Mouse (Mus musculus): ENCODE data around the gene Wdr92. TPM values are rescaled to one million over a fixed set of nuclear protein-coding genes. Genes with fewer than 3 reads are reported as not detected.

Wdr92 gene
- 22.8 and 27.6 TPM in 2 replicates for polyA plus RNA-seq (2016; fragmentation: Nextera tagmentation; extraction: Ambion mirVana)

- Histone ChIP-seq H3K36me3 (peaks cover 6% of the 10 kb centered on the region; the same call in 1 of the 2 replicates), H3K9me3 (no peaks in the 10 kb centered on the region), H3K4me3 (no peak within 1 kb of the TSS), H3K4me1 (no peaks in the 10 kb centered on the region), H3K27ac (no peak within 1 kb of the TSS), H3K27me3 (ENCODE audit: insufficient read depth, poor library complexity, severe bottlenecking) (no peaks in the 10 kb centered on the region)
- WGBS: 93% methylated on average over 3 of the region's 3 CpGs
- DNase-seq (ENCODE audit: low spot score): no peak
These were observed at the start of gene Wdr92 for GRCm38 (mm10) chr11:17181807-17182206. Wdr92 (plus strand) TSS chr11:17182107.

GRCm38 (mm10) chr11:17135638-17136037 lies 46.3 kb upstream of the Wdr92 start:
- 28% methylated on average over 6 of the region's 6 CpGs for WGBS

GRCm38 (mm10) chr11:17138306-17139033 lies 43.4 kb upstream of the Wdr92 start:
- 60% methylated on average over 6 of the region's 6 CpGs for WGBS
- no peaks in the 10 kb centered on the region for H3K4me1 ChIP-seq

More at GRCm38 (mm10) chr11:17135638-17136037, 46.3 kb upstream of the Wdr92 start:
- Histone ChIP-seq H3K4me3 (no peak overlapping the region), H3K27me3 (ENCODE audit: insufficient read depth, poor library complexity, severe bottlenecking) (no peaks in the 10 kb centered on the region), H3K27ac (no peak overlapping the region), H3K36me3 (no peaks in the 10 kb centered on the region), H3K4me1 (no peaks in the 10 kb centered on the region), H3K9me3 (no peaks in the 10 kb centered on the region)
- no peak for DNase-seq (ENCODE audit: low spot score)

GRCm38 (mm10) chr11:17158858-17159737 lies 22.8 kb upstream of the Wdr92 start, which contains the start of gene Ppp3r1:
Ppp3r1 (plus strand) TSS chr11:17159263.
- no peaks in the 10 kb centered on the region for H3K9me3 ChIP-seq

More at GRCm38 (mm10) chr11:17138306-17139033, 43.4 kb upstream of the Wdr92 start:
- no peak overlapping the region for H3K4me3 ChIP-seq
- no peaks in the 10 kb centered on the region for H3K36me3 ChIP-seq
- no peak for DNase-seq (ENCODE audit: low spot score)
- H3K27ac ChIP-seq: no peak overlapping the region
- no peaks in the 10 kb centered on the region for H3K27me3 ChIP-seq (ENCODE audit: insufficient read depth, poor library complexity, severe bottlenecking)
- H3K9me3 ChIP-seq: no peaks in the 10 kb centered on the region

GRCm38 (mm10) chr11:17159738-17160241 lies 22.1 kb upstream of the Wdr92 start:
- Histone ChIP-seq H3K9me3 (no peaks in the 10 kb centered on the region), H3K27ac (peak overlapping the region; percentile 97), H3K27me3 (ENCODE audit: insufficient read depth, poor library complexity, severe bottlenecking) (no peaks in the 10 kb centered on the region), H3K4me3 (peak overlapping the region; percentile 98), H3K36me3 (no peaks in the 10 kb centered on the region), H3K4me1 (peaks cover 15% of the 10 kb centered on the region)
- DNase-seq (ENCODE audit: low spot score): peak; percentile 76
- under 1% methylated on average over 45 of the region's 46 CpGs for WGBS

More at GRCm38 (mm10) chr11:17158858-17159737, 22.8 kb upstream of the Wdr92 start, which contains the start of gene Ppp3r1:
- Histone ChIP-seq H3K4me1 (peaks cover 13% of the 10 kb centered on the region), H3K4me3 (peak within 1 kb of the TSS; percentile 98), H3K36me3 (no peaks in the 10 kb centered on the region), H3K27ac (peak within 1 kb of the TSS; percentile 97), H3K27me3 (ENCODE audit: insufficient read depth, poor library complexity, severe bottlenecking) (no peaks in the 10 kb centered on the region)
- under 1% methylated on average over 80 of the region's 89 CpGs for WGBS
- DNase-seq (ENCODE audit: low spot score): peak; percentile 96

- DNase-seq (ENCODE audit: low spot score): peak; percentile 81
- no peaks in the 10 kb centered on the region for H3K36me3 ChIP-seq
- H3K4me1 ChIP-seq: peaks cover 15% of the 10 kb centered on the region
- H3K27me3 ChIP-seq (ENCODE audit: insufficient read depth, poor library complexity, severe bottlenecking): no peaks in the 10 kb centered on the region
- H3K27ac ChIP-seq: peak overlapping the region; percentile 97
- WGBS: 2% methylated on average over 12 of the region's 12 CpGs
- H3K4me3 ChIP-seq: peak overlapping the region; percentile 98
- no peaks in the 10 kb centered on the region for H3K9me3 ChIP-seq
These were observed 21.7 kb upstream of the Wdr92 start for GRCm38 (mm10) chr11:17160242-17160641.

GRCm38 (mm10) chr11:17163956-17164355 lies 18.0 kb upstream of the Wdr92 start:
- no peak for DNase-seq (ENCODE audit: low spot score)
- no peaks in the 10 kb centered on the region for H3K36me3 ChIP-seq
- 74% methylated on average over 1 of the region's 1 CpGs for WGBS
- H3K27ac ChIP-seq: no peak overlapping the region
- no peak overlapping the region for H3K4me3 ChIP-seq
- peaks cover 20% of the 10 kb centered on the region for H3K4me1 ChIP-seq
- no peaks in the 10 kb centered on the region for H3K27me3 ChIP-seq (ENCODE audit: insufficient read depth, poor library complexity, severe bottlenecking)
- H3K9me3 ChIP-seq: no peaks in the 10 kb centered on the region

- 90% methylated on average over 7 of the region's 7 CpGs for WGBS
- H3K4me3 ChIP-seq: no peak overlapping the region
- H3K27me3 ChIP-seq (ENCODE audit: insufficient read depth, poor library complexity, severe bottlenecking): no peaks in the 10 kb centered on the region
- no peaks in the 10 kb centered on the region for H3K36me3 ChIP-seq
- H3K4me1 ChIP-seq: peaks cover 21% of the 10 kb centered on the region
- no peak overlapping the region for H3K27ac ChIP-seq
- H3K9me3 ChIP-seq: no peaks in the 10 kb centered on the region
- DNase-seq (ENCODE audit: low spot score): no peak
These were observed 15.3 kb upstream of the Wdr92 start for GRCm38 (mm10) chr11:17166627-17167026.

GRCm38 (mm10) chr11:17169262-17169661 lies 12.6 kb upstream of the Wdr92 start:
- no peaks in the 10 kb centered on the region for H3K27me3 ChIP-seq (ENCODE audit: insufficient read depth, poor library complexity, severe bottlenecking)
- H3K4me3 ChIP-seq: no peak overlapping the region
- H3K36me3 ChIP-seq: peaks cover 12% of the 10 kb centered on the region; the same call in 1 of the 2 replicates
- DNase-seq (ENCODE audit: low spot score): no peak
- H3K9me3 ChIP-seq: no peaks in the 10 kb centered on the region; the same call in 1 of the 2 replicates
- no peak overlapping the region for H3K27ac ChIP-seq
- peaks cover 12% of the 10 kb centered on the region; the same call in 1 of the 2 replicates for H3K4me1 ChIP-seq
- 87% methylated on average over 2 of the region's 2 CpGs for WGBS

- H3K27me3 ChIP-seq (ENCODE audit: insufficient read depth, poor library complexity, severe bottlenecking): no peaks in the 10 kb centered on the region
- no peak overlapping the region for H3K27ac ChIP-seq
- WGBS: 98% methylated on average over 1 of the region's 1 CpGs
- H3K4me1 ChIP-seq: peaks cover 7% of the 10 kb centered on the region; the same call in 1 of the 2 replicates
- peaks cover 12% of the 10 kb centered on the region; the same call in 1 of the 2 replicates for H3K36me3 ChIP-seq
- H3K9me3 ChIP-seq: no peaks in the 10 kb centered on the region; the same call in 1 of the 2 replicates
- no peak overlapping the region for H3K4me3 ChIP-seq
- DNase-seq (ENCODE audit: low spot score): no peak
These were observed 10.8 kb upstream of the Wdr92 start for GRCm38 (mm10) chr11:17170938-17171729.

- H3K4me3 ChIP-seq: no peak overlapping the region
- 94% methylated on average over 4 of the region's 4 CpGs for WGBS
- H3K27me3 ChIP-seq (ENCODE audit: insufficient read depth, poor library complexity, severe bottlenecking): no peaks in the 10 kb centered on the region
- H3K27ac ChIP-seq: no peak overlapping the region
- peaks cover 7% of the 10 kb centered on the region; the same call in 1 of the 2 replicates for H3K4me1 ChIP-seq
- H3K36me3 ChIP-seq: peaks cover 12% of the 10 kb centered on the region; the same call in 1 of the 2 replicates
- H3K9me3 ChIP-seq: no peaks in the 10 kb centered on the region; the same call in 1 of the 2 replicates
- no peak for DNase-seq (ENCODE audit: low spot score)
These were observed 9.6 kb upstream of the Wdr92 start for GRCm38 (mm10) chr11:17172300-17172699.

- DNase-seq (ENCODE audit: low spot score): no peak
- WGBS: 96% methylated on average over 1 of the region's 1 CpGs
- H3K27me3 ChIP-seq (ENCODE audit: insufficient read depth, poor library complexity, severe bottlenecking): no peaks in the 10 kb centered on the region
- H3K4me1 ChIP-seq: no peaks in the 10 kb centered on the region
- H3K27ac ChIP-seq: no peak overlapping the region
- no peaks in the 10 kb centered on the region; the same call in 1 of the 2 replicates for H3K9me3 ChIP-seq
- H3K36me3 ChIP-seq: peaks cover 12% of the 10 kb centered on the region; the same call in 1 of the 2 replicates
- H3K4me3 ChIP-seq: no peak overlapping the region
These were observed 5.3 kb upstream of the Wdr92 start for GRCm38 (mm10) chr11:17176638-17177037.
